Mouse (Mus musculus) forebrain, postnatal 0 days (tissue): ENCODE measurements around the gene Cd80. TPM values are rescaled to one million over a fixed set of nuclear protein-coding genes. Genes with fewer than 3 reads are reported as not detected.

Experiments
- ATAC-seq: fragments of 200-750 bp; cut with Nextera tagmentation; 2 replicates; pipeline ENCODE4 v1.8.0; 2017; ENCODE audit warnings: mild to moderate bottlenecking, moderate library complexity
- DNase-seq: peaks from one replicate; pipeline ENCODE4 v3.0.0-alpha.2; 2015
- H3K27ac ChIP-seq: fragments of 300-500 bp; sonication (generic); 2 replicates; pipeline ENCODE4 v1.5.1; 2014; ENCODE audit warnings: low read depth, mild to moderate bottlenecking, antibody characterized with exemption, low read length, moderate library complexity, mixed read lengths
- H3K27me3 ChIP-seq: fragments of 300-500 bp; sonication (generic); 2 replicates; pipeline ENCODE4 v1.6.1; 2014; ENCODE audit warnings: mild to moderate bottlenecking, low read length, mixed read lengths; ENCODE audit not compliant: insufficient read depth
- H3K36me3 ChIP-seq: fragments of 300-500 bp; sonication (generic); 2 replicates; pipeline ENCODE4 v1.6.1; 2014; ENCODE audit warnings: mild to moderate bottlenecking, moderate library complexity; ENCODE audit not compliant: insufficient read depth
- H3K4me1 ChIP-seq: fragments of 300-500 bp; sonication (generic); 2 replicates; pipeline ENCODE4 v1.6.1; 2014; ENCODE audit warnings: antibody characterized with exemption; ENCODE audit not compliant: insufficient read depth
- H3K4me2 ChIP-seq: fragments of 300-500 bp; sonication (generic); 2 replicates; pipeline ENCODE4 v1.6.1; 2014; ENCODE audit warnings: low read depth, mild to moderate bottlenecking, moderate library complexity
- H3K4me3 ChIP-seq: fragments of 300-500 bp; sonication (generic); 2 replicates; pipeline ENCODE4 v1.5.1; 2014; ENCODE audit warnings: low read depth, low read length, mixed read lengths
- H3K9ac ChIP-seq: fragments of 300-500 bp; sonication (generic); 2 replicates; pipeline ENCODE4 v1.6.1; 2014; ENCODE audit warnings: mild to moderate bottlenecking
- H3K9me3 ChIP-seq: fragments of 300-500 bp; sonication (generic); 2 replicates; pipeline ENCODE4 v1.6.1; 2016; ENCODE audit warnings: low read length
- CTCF ChIP-seq: sonication (generic); IDR thresholded peaks from 2 replicates; pipeline ENCODE4 v1.5.1; 2016; ENCODE audit warnings: antibody characterized with exemption, control low read depth, low read depth
- WGBS: fragments of 180-500 bp; shearing (Covaris S2); extraction: QIAGEN DNeasy Blood & Tissue Kit; methylation state at CpG from one replicate; pipeline ENCODE4 v1.1.7; 2014; 5-methylcytosine and 5-hydroxymethylcytosine counted together
- polyA plus RNA-seq: library from polyadenylated mRNA; unstranded; fragments of >200 nt; fragmentation: Nextera tagmentation; extraction: Ambion mirVana; gene quantifications from 2 replicates; pipeline ENCODE4 v1.2.1, GENCODE M21; 2015
- total RNA-seq: library from RNA; depleted of rRNA; stranded (reverse); fragments of >200 nt; gene quantifications from 2 replicates; pipeline ENCODE4 v1.2.3, GENCODE M21; 2014

Gene Cd80
- total and polyA plus RNA-seq, 2 experiments from 2014 or later: 0.25 to 0.86 TPM

GRCm38 (mm10) chr16:38425799-38426198 is 29.6 kb upstream of the Cd80 start:
- Histone ChIP-seq H3K4me3 (no peak overlapping the region), H3K9me3 (no peaks in the 10 kb centered on the region), H3K36me3 (no peaks in the 10 kb centered on the region), H3K4me2 (no peak overlapping the region), H3K27ac (no peak overlapping the region), H3K4me1 (no peaks in the 10 kb centered on the region), H3K27me3 (no peaks in the 10 kb centered on the region), H3K9ac (no peak overlapping the region)
- 93% methylated on average over 1 of the region's 1 CpGs for WGBS
- no peak for TF ChIP-seq CTCF
- no peak for DNase-seq
- no peak for ATAC-seq

GRCm38 (mm10) chr16:38431446-38432185 is 23.7 kb upstream of the Cd80 start:
- Histone ChIP-seq H3K36me3 (no peaks in the 10 kb centered on the region), H3K27ac (no peak overlapping the region), H3K9me3 (no peaks in the 10 kb centered on the region), H3K4me1 (no peaks in the 10 kb centered on the region), H3K4me3 (no peak overlapping the region), H3K27me3 (no peaks in the 10 kb centered on the region), H3K9ac (no peak overlapping the region), H3K4me2 (no peak overlapping the region)
- no peak for TF ChIP-seq CTCF
- ATAC-seq (no peak), DNase-seq (no peak)
- WGBS: 41% methylated on average over 13 of the region's 13 CpGs

GRCm38 (mm10) chr16:38432498-38433425 is 22.6 kb upstream of the Cd80 start, which contains the start of gene Pla1a:
Gene Pla1a (minus strand): TSS chr16:38433145.
- H3K4me2 ChIP-seq: no peak within 1 kb of the TSS
- H3K9ac ChIP-seq: no peak within 1 kb of the TSS
- ATAC-seq (no peak), DNase-seq (no peak)
- no peaks in the 10 kb centered on the region for H3K27me3 ChIP-seq
- no peak within 1 kb of the TSS for H3K27ac ChIP-seq
- no peak for TF ChIP-seq CTCF
- no peaks in the 10 kb centered on the region for H3K4me1 ChIP-seq
- no peaks in the 10 kb centered on the region for H3K9me3 ChIP-seq
- no peaks in the 10 kb centered on the region for H3K36me3 ChIP-seq
- no peak within 1 kb of the TSS for H3K4me3 ChIP-seq
- WGBS: 89% methylated on average over 11 of the region's 11 CpGs

- no peak overlapping the region for H3K4me2 ChIP-seq
- no peak for ATAC-seq
- no peak for TF ChIP-seq CTCF
- 88% methylated on average over 8 of the region's 8 CpGs for WGBS
- no peak for DNase-seq
- H3K4me1 ChIP-seq: no peaks in the 10 kb centered on the region
- H3K4me3 ChIP-seq: no peak overlapping the region
- no peaks in the 10 kb centered on the region for H3K27me3 ChIP-seq
- H3K27ac ChIP-seq: no peak overlapping the region
- H3K9ac ChIP-seq: no peak overlapping the region
- H3K9me3 ChIP-seq: no peaks in the 10 kb centered on the region
- no peaks in the 10 kb centered on the region for H3K36me3 ChIP-seq
Measured at GRCm38 (mm10) chr16:38433514-38433913, 21.8 kb upstream of the Cd80 start.

- Histone ChIP-seq H3K9me3 (no peaks in the 10 kb centered on the region), H3K4me1 (no peaks in the 10 kb centered on the region), H3K9ac (no peak overlapping the region), H3K36me3 (no peaks in the 10 kb centered on the region), H3K4me2 (no peak overlapping the region), H3K27me3 (no peaks in the 10 kb centered on the region), H3K27ac (no peak overlapping the region), H3K4me3 (no peak overlapping the region)
- 74% methylated on average over 4 of the region's 4 CpGs for WGBS
- DNase-seq (no peak), ATAC-seq (no peak)
- TF ChIP-seq CTCF: no peak
Measured at GRCm38 (mm10) chr16:38434295-38434795, 21.0 kb upstream of the Cd80 start.

- TF ChIP-seq CTCF: no peak
- H3K9ac ChIP-seq: no peak overlapping the region
- no peak overlapping the region for H3K27ac ChIP-seq
- 94% methylated on average over 1 of the region's 1 CpGs for WGBS
- H3K4me2 ChIP-seq: no peak overlapping the region
- no peak for DNase-seq
- no peaks in the 10 kb centered on the region for H3K4me1 ChIP-seq
- H3K36me3 ChIP-seq: peaks cover 9% of the 10 kb centered on the region
- no peak for ATAC-seq
- H3K27me3 ChIP-seq: no peaks in the 10 kb centered on the region
- no peaks in the 10 kb centered on the region for H3K9me3 ChIP-seq
- no peak overlapping the region for H3K4me3 ChIP-seq
Measured at GRCm38 (mm10) chr16:38439190-38439589, 16.2 kb upstream of the Cd80 start.

- Histone ChIP-seq H3K9me3 (no peaks in the 10 kb centered on the region), H3K27ac (no peak overlapping the region), H3K27me3 (no peaks in the 10 kb centered on the region), H3K4me3 (no peak overlapping the region), H3K9ac (no peak overlapping the region), H3K4me2 (no peak overlapping the region), H3K36me3 (peaks cover 21% of the 10 kb centered on the region), H3K4me1 (no peaks in the 10 kb centered on the region)
- no peak for TF ChIP-seq CTCF
- ATAC-seq (no peak), DNase-seq (no peak)
- 83% methylated on average over 6 of the region's 6 CpGs for WGBS
Measured at GRCm38 (mm10) chr16:38440403-38440802, 15.0 kb upstream of the Cd80 start.
